Mouse (Mus musculus) heart, embryonic 10.5 days (tissue): ENCODE data around the gene Herc4. TPM values are rescaled to one million over a fixed set of nuclear protein-coding genes. Genes with fewer than 3 reads are reported as not detected.

Experiments used
- DNase-seq: peaks from one replicate; pipeline ENCODE4 v3.0.0-alpha.2; 2017; ENCODE audit warnings: low spot score
- H3K27ac ChIP-seq: fragments of 300-500 bp; sonication (generic); 2 replicates; pipeline ENCODE4 v1.5.1; 2016; ENCODE audit warnings: mild to moderate bottlenecking
- H3K27me3 ChIP-seq: fragments of 300-500 bp; sonication (generic); 2 replicates; pipeline ENCODE4 v1.6.1; 2016; ENCODE audit warnings: mild to moderate bottlenecking; ENCODE audit not compliant: poor library complexity, insufficient read depth, severe bottlenecking
- H3K36me3 ChIP-seq: fragments of 300-500 bp; sonication (generic); 2 replicates; pipeline ENCODE4 v1.6.1; 2016; ENCODE audit warnings: mild to moderate bottlenecking, moderate library complexity
- H3K4me1 ChIP-seq: fragments of 300-500 bp; sonication (generic); 2 replicates; pipeline ENCODE4 v1.6.1; 2016; ENCODE audit warnings: mild to moderate bottlenecking
- H3K4me3 ChIP-seq: fragments of 300-500 bp; sonication (generic); 2 replicates; pipeline ENCODE4 v1.5.1; 2016; ENCODE audit warnings: mild to moderate bottlenecking, moderate library complexity
- H3K9me3 ChIP-seq: fragments of 300-500 bp; sonication (generic); 2 replicates; pipeline ENCODE4 v1.6.1; 2016; ENCODE audit warnings: mild to moderate bottlenecking, moderate library complexity
- WGBS: fragments of 180-500 bp; shearing (Covaris S2); methylation state at CpG from one replicate; pipeline ENCODE4 v1.1.7; 2016; 5-methylcytosine and 5-hydroxymethylcytosine counted together
- polyA plus RNA-seq: library from polyadenylated mRNA; unstranded; fragments of >200 nt; fragmentation: Nextera tagmentation; extraction: Ambion mirVana; gene quantifications from 2 replicates; pipeline ENCODE4 v1.2.1, GENCODE M21; 2016

The Herc4 gene
- polyA plus RNA-seq, 1 experiment from 2014 or later = 38.4 TPM

GRCm38 (mm10) chr10:63267941-63268340, 24.3 kb downstream of the Herc4 start:
- no peak for DNase-seq
- WGBS = 85% methylated on average over 2 of the region's 2 CpGs
- Histone ChIP-seq H3K27ac (no peak overlapping the region), H3K4me1 (no peaks in the 10 kb centered on the region), H3K27me3 (no peaks in the 10 kb centered on the region), H3K36me3 (peaks cover 66% of the 10 kb centered on the region), H3K9me3 (no peaks in the 10 kb centered on the region), H3K4me3 (no peak overlapping the region)

- H3K4me3 ChIP-seq = no peak overlapping the region
- no peak for DNase-seq
- H3K9me3 ChIP-seq = no peaks in the 10 kb centered on the region
- H3K4me1 ChIP-seq = no peaks in the 10 kb centered on the region
- peaks cover 65% of the 10 kb centered on the region for H3K36me3 ChIP-seq
- no peaks in the 10 kb centered on the region for H3K27me3 ChIP-seq
- H3K27ac ChIP-seq = no peak overlapping the region
These were observed 28.8 kb downstream of the Herc4 start for GRCm38 (mm10) chr10:63272401-63272800.

- Histone ChIP-seq H3K4me1 (no peaks in the 10 kb centered on the region), H3K9me3 (no peaks in the 10 kb centered on the region), H3K4me3 (no peak overlapping the region), H3K36me3 (peaks cover 67% of the 10 kb centered on the region), H3K27me3 (no peaks in the 10 kb centered on the region), H3K27ac (no peak overlapping the region)
- 87% methylated on average over 5 of the region's 5 CpGs for WGBS
- no peak for DNase-seq
These were observed 29.3 kb downstream of the Herc4 start for GRCm38 (mm10) chr10:63272868-63273267.

GRCm38 (mm10) chr10:63277010-63277409, 33.4 kb downstream of the Herc4 start:
- Histone ChIP-seq H3K4me3 (no peak overlapping the region), H3K36me3 (peaks cover 65% of the 10 kb centered on the region), H3K27ac (no peak overlapping the region), H3K4me1 (no peaks in the 10 kb centered on the region), H3K9me3 (no peaks in the 10 kb centered on the region), H3K27me3 (no peaks in the 10 kb centered on the region)
- 79% methylated on average over 3 of the region's 3 CpGs for WGBS
- DNase-seq = peak; percentile 81

GRCm38 (mm10) chr10:63279851-63280250, 36.2 kb downstream of the Herc4 start:
- H3K9me3 ChIP-seq = no peaks in the 10 kb centered on the region
- no peak overlapping the region for H3K27ac ChIP-seq
- peaks cover 63% of the 10 kb centered on the region for H3K36me3 ChIP-seq
- WGBS = 99% methylated on average over 3 of the region's 3 CpGs
- H3K4me3 ChIP-seq = no peak overlapping the region
- no peaks in the 10 kb centered on the region for H3K4me1 ChIP-seq
- DNase-seq = no peak
- H3K27me3 ChIP-seq = no peaks in the 10 kb centered on the region

- Histone ChIP-seq H3K36me3 (peaks cover 70% of the 10 kb centered on the region), H3K4me3 (no peak overlapping the region), H3K27me3 (no peaks in the 10 kb centered on the region), H3K9me3 (no peaks in the 10 kb centered on the region), H3K27ac (no peak overlapping the region), H3K4me1 (no peaks in the 10 kb centered on the region)
- 85% methylated on average over 4 of the region's 4 CpGs for WGBS
- no peak for DNase-seq
These were observed 38.8 kb downstream of the Herc4 start for GRCm38 (mm10) chr10:63282417-63282816.

GRCm38 (mm10) chr10:63282846-63283245, 39.2 kb downstream of the Herc4 start:
- no peaks in the 10 kb centered on the region for H3K9me3 ChIP-seq
- no peak overlapping the region for H3K27ac ChIP-seq
- no peak for DNase-seq
- no peaks in the 10 kb centered on the region for H3K27me3 ChIP-seq
- no peak overlapping the region for H3K4me3 ChIP-seq
- no peaks in the 10 kb centered on the region for H3K4me1 ChIP-seq
- H3K36me3 ChIP-seq = peaks cover 70% of the 10 kb centered on the region
- WGBS = 76% methylated on average over 7 of the region's 7 CpGs

- H3K36me3 ChIP-seq = peaks cover 85% of the 10 kb centered on the region
- no peak overlapping the region for H3K4me3 ChIP-seq
- no peaks in the 10 kb centered on the region for H3K9me3 ChIP-seq
- no peak overlapping the region for H3K27ac ChIP-seq
- H3K4me1 ChIP-seq = no peaks in the 10 kb centered on the region
- no peaks in the 10 kb centered on the region for H3K27me3 ChIP-seq
- DNase-seq = no peak
- 94% methylated on average over 2 of the region's 2 CpGs for WGBS
These were observed 58.7 kb downstream of the Herc4 start for GRCm38 (mm10) chr10:63302356-63302755.

- H3K4me1 ChIP-seq = no peaks in the 10 kb centered on the region
- peak; percentile 89 for DNase-seq
- H3K27me3 ChIP-seq = no peaks in the 10 kb centered on the region
- 43% methylated on average over 10 of the region's 10 CpGs for WGBS
- H3K27ac ChIP-seq = no peak overlapping the region
- no peak overlapping the region for H3K4me3 ChIP-seq
- H3K9me3 ChIP-seq = no peaks in the 10 kb centered on the region
- H3K36me3 ChIP-seq = peaks cover 78% of the 10 kb centered on the region
These were observed 65.2 kb downstream of the Herc4 start for GRCm38 (mm10) chr10:63308582-63309366.

- H3K27ac ChIP-seq = no peak overlapping the region
- H3K27me3 ChIP-seq = no peaks in the 10 kb centered on the region
- no peak for DNase-seq
- H3K4me1 ChIP-seq = no peaks in the 10 kb centered on the region
- WGBS = 93% methylated on average over 1 of the region's 1 CpGs
- H3K36me3 ChIP-seq = peaks cover 75% of the 10 kb centered on the region
- no peaks in the 10 kb centered on the region for H3K9me3 ChIP-seq
- H3K4me3 ChIP-seq = no peak overlapping the region
These were observed 70.1 kb downstream of the Herc4 start for GRCm38 (mm10) chr10:63313726-63314125.

- Histone ChIP-seq H3K36me3 (peaks cover 77% of the 10 kb centered on the region), H3K4me3 (no peak overlapping the region), H3K4me1 (no peaks in the 10 kb centered on the region), H3K9me3 (no peaks in the 10 kb centered on the region), H3K27ac (no peak overlapping the region), H3K27me3 (no peaks in the 10 kb centered on the region)
- 86% methylated on average over 1 of the region's 1 CpGs for WGBS
- no peak for DNase-seq
These were observed 83.5 kb downstream of the Herc4 start for GRCm38 (mm10) chr10:63327091-63327490.

GRCm38 (mm10) chr10:63336901-63337300, 93.3 kb downstream of the Herc4 start:
- 50% methylated on average over 13 of the region's 13 CpGs for WGBS
- H3K27me3 ChIP-seq = no peaks in the 10 kb centered on the region
- no peak overlapping the region for H3K27ac ChIP-seq
- H3K4me1 ChIP-seq = peaks cover 17% of the 10 kb centered on the region
- H3K9me3 ChIP-seq = no peaks in the 10 kb centered on the region
- H3K36me3 ChIP-seq = peaks cover 31% of the 10 kb centered on the region
- H3K4me3 ChIP-seq = peak overlapping the region; percentile 86
- DNase-seq = no peak

GRCm38 (mm10) chr10:63337326-63337725, 93.7 kb downstream of the Herc4 start:
- Histone ChIP-seq H3K27me3 (no peaks in the 10 kb centered on the region), H3K4me3 (peak overlapping the region; percentile 86), H3K4me1 (peaks cover 17% of the 10 kb centered on the region), H3K9me3 (no peaks in the 10 kb centered on the region), H3K27ac (no peak overlapping the region), H3K36me3 (peaks cover 28% of the 10 kb centered on the region)
- no peak for DNase-seq
- WGBS = 33% methylated on average over 5 of the region's 5 CpGs
